Mouse (Mus musculus): ENCODE data around the gene Plxna4. TPM values are rescaled to one million over a fixed set of nuclear protein-coding genes. Genes with fewer than 3 reads are reported as not detected.

The Plxna4 gene
- polyA plus RNA-seq, 1 experiment from 2014 or later: 4.3 TPM

GRCm38 (mm10) chr6:32587136-32588009 lies 619 bp downstream of the Plxna4 start:
- peak overlapping the region; percentile 99 for H3K4me2 ChIP-seq
- peaks cover 83% of the 10 kb centered on the region for H3K27me3 ChIP-seq
- H3K36me3 ChIP-seq: no peaks in the 10 kb centered on the region
- WGBS: under 1% methylated on average over 78 of the region's 82 CpGs
- no peaks in the 10 kb centered on the region for H3K9me3 ChIP-seq
- H3K4me3 ChIP-seq: peak overlapping the region; percentile 67
- ATAC-seq (ENCODE audit: insufficient number of reproducible peaks, low FRiP score, low TSS enrichment, low read depth): no peak; the same call in 1 of the 2 replicates
- H3K9ac ChIP-seq: peak overlapping the region; percentile 41
- H3K4me1 ChIP-seq: peaks cover 35% of the 10 kb centered on the region
- peak overlapping the region; percentile 75 for H3K27ac ChIP-seq

- Histone ChIP-seq H3K9ac (no peak overlapping the region), H3K36me3 (no peaks in the 10 kb centered on the region), H3K27me3 (peaks cover 77% of the 10 kb centered on the region), H3K9me3 (no peaks in the 10 kb centered on the region), H3K4me3 (peak overlapping the region; percentile 67), H3K4me2 (peak overlapping the region; percentile 99), H3K4me1 (peaks cover 35% of the 10 kb centered on the region), H3K27ac (no peak overlapping the region)
- no peak for ATAC-seq (ENCODE audit: insufficient number of reproducible peaks, low FRiP score, low TSS enrichment, low read depth)
- WGBS: 2% methylated on average over 13 of the region's 13 CpGs
Observed at GRCm38 (mm10) chr6:32586821-32587135, 1.2 kb downstream of the Plxna4 start.

- ATAC-seq (ENCODE audit: insufficient number of reproducible peaks, low FRiP score, low TSS enrichment, low read depth): no peak
- Histone ChIP-seq H3K27me3 (peaks cover 73% of the 10 kb centered on the region), H3K36me3 (no peaks in the 10 kb centered on the region), H3K9me3 (no peaks in the 10 kb centered on the region), H3K4me3 (peak overlapping the region; percentile 67), H3K4me1 (peaks cover 35% of the 10 kb centered on the region), H3K9ac (no peak overlapping the region), H3K4me2 (peak overlapping the region; percentile 99), H3K27ac (no peak overlapping the region)
- WGBS: under 1% methylated on average over 13 of the region's 13 CpGs
Observed at GRCm38 (mm10) chr6:32586390-32586789, 1.6 kb downstream of the Plxna4 start.

GRCm38 (mm10) chr6:32585211-32585610 lies 2.8 kb downstream of the Plxna4 start:
- peaks cover 62% of the 10 kb centered on the region for H3K27me3 ChIP-seq

GRCm38 (mm10) chr6:32584243-32584880 lies 3.6 kb downstream of the Plxna4 start:
- no peak for ATAC-seq (ENCODE audit: insufficient number of reproducible peaks, low FRiP score, low TSS enrichment, low read depth)
- Histone ChIP-seq H3K27ac (no peak overlapping the region), H3K9ac (no peak overlapping the region; the same call in 1 of the 2 replicates), H3K27me3 (peaks cover 54% of the 10 kb centered on the region), H3K9me3 (no peaks in the 10 kb centered on the region), H3K4me3 (peak overlapping the region; percentile 17; the same call in 1 of the 2 replicates), H3K36me3 (no peaks in the 10 kb centered on the region), H3K4me2 (peak overlapping the region; percentile 30), H3K4me1 (peaks cover 35% of the 10 kb centered on the region)
- 24% methylated on average over 5 of the region's 5 CpGs for WGBS

More at GRCm38 (mm10) chr6:32585211-32585610, 2.8 kb downstream of the Plxna4 start:
- Histone ChIP-seq H3K36me3 (no peaks in the 10 kb centered on the region), H3K4me3 (peak overlapping the region; percentile 17; the same call in 1 of the 2 replicates), H3K9me3 (no peaks in the 10 kb centered on the region), H3K27ac (no peak overlapping the region), H3K9ac (no peak overlapping the region), H3K4me1 (peaks cover 35% of the 10 kb centered on the region), H3K4me2 (peak overlapping the region; percentile 30; the same call in 1 of the 2 replicates)
- ATAC-seq (ENCODE audit: insufficient number of reproducible peaks, low FRiP score, low TSS enrichment, low read depth): no peak
- 43% methylated on average over 3 of the region's 3 CpGs for WGBS

GRCm38 (mm10) chr6:32583582-32583981 lies 4.4 kb downstream of the Plxna4 start:
- Histone ChIP-seq H3K9ac (no peak overlapping the region), H3K4me2 (no peak overlapping the region), H3K27ac (no peak overlapping the region), H3K4me1 (peaks cover 35% of the 10 kb centered on the region), H3K36me3 (no peaks in the 10 kb centered on the region), H3K9me3 (no peaks in the 10 kb centered on the region), H3K4me3 (no peak overlapping the region), H3K27me3 (peaks cover 46% of the 10 kb centered on the region)
- WGBS: 22% methylated on average over 3 of the region's 3 CpGs
- ATAC-seq (ENCODE audit: insufficient number of reproducible peaks, low FRiP score, low TSS enrichment, low read depth): no peak

- Histone ChIP-seq H3K4me2 (no peak overlapping the region), H3K27ac (no peak overlapping the region), H3K27me3 (no peaks in the 10 kb centered on the region), H3K4me1 (no peaks in the 10 kb centered on the region), H3K9ac (no peak overlapping the region), H3K36me3 (no peaks in the 10 kb centered on the region), H3K9me3 (no peaks in the 10 kb centered on the region), H3K4me3 (no peak overlapping the region)
- WGBS: 75% methylated on average over 5 of the region's 5 CpGs
- ATAC-seq (ENCODE audit: insufficient number of reproducible peaks, low FRiP score, low TSS enrichment, low read depth): no peak
Observed at GRCm38 (mm10) chr6:32571485-32571884, 16.5 kb downstream of the Plxna4 start.

GRCm38 (mm10) chr6:32570445-32570844 lies 17.5 kb downstream of the Plxna4 start:
- Histone ChIP-seq H3K9ac (no peak overlapping the region), H3K4me1 (no peaks in the 10 kb centered on the region), H3K27me3 (no peaks in the 10 kb centered on the region; the same call in 1 of the 2 replicates), H3K9me3 (no peaks in the 10 kb centered on the region), H3K4me2 (no peak overlapping the region), H3K36me3 (no peaks in the 10 kb centered on the region), H3K4me3 (no peak overlapping the region), H3K27ac (no peak overlapping the region)
- WGBS: 30% methylated on average over 3 of the region's 3 CpGs
- ATAC-seq (ENCODE audit: insufficient number of reproducible peaks, low FRiP score, low TSS enrichment, low read depth): no peak

GRCm38 (mm10) chr6:32569919-32570318 lies 18.1 kb downstream of the Plxna4 start:
- no peak for ATAC-seq (ENCODE audit: insufficient number of reproducible peaks, low FRiP score, low TSS enrichment, low read depth)
- no peak overlapping the region for H3K4me2 ChIP-seq
- WGBS: 68% methylated on average over 3 of the region's 3 CpGs
- H3K27me3 ChIP-seq: no peaks in the 10 kb centered on the region; the same call in 1 of the 2 replicates
- H3K4me3 ChIP-seq: no peak overlapping the region
- H3K4me1 ChIP-seq: no peaks in the 10 kb centered on the region
- no peak overlapping the region for H3K9ac ChIP-seq
- H3K27ac ChIP-seq: no peak overlapping the region
- no peaks in the 10 kb centered on the region for H3K36me3 ChIP-seq
- no peaks in the 10 kb centered on the region for H3K9me3 ChIP-seq

GRCm38 (mm10) chr6:32546915-32547314 lies 41.1 kb downstream of the Plxna4 start:
- H3K36me3 ChIP-seq: no peaks in the 10 kb centered on the region
- H3K9ac ChIP-seq: no peak overlapping the region
- WGBS: 71% methylated on average over 1 of the region's 1 CpGs
- no peak overlapping the region for H3K4me3 ChIP-seq
- no peak overlapping the region for H3K27ac ChIP-seq
- no peak for ATAC-seq (ENCODE audit: insufficient number of reproducible peaks, low FRiP score, low TSS enrichment, low read depth)
- H3K9me3 ChIP-seq: no peaks in the 10 kb centered on the region
- no peaks in the 10 kb centered on the region for H3K4me1 ChIP-seq
- no peak overlapping the region for H3K4me2 ChIP-seq
- H3K27me3 ChIP-seq: no peaks in the 10 kb centered on the region

- 85% methylated on average over 3 of the region's 3 CpGs for WGBS
Observed at GRCm38 (mm10) chr6:32544021-32544420, 44.0 kb downstream of the Plxna4 start.

GRCm38 (mm10) chr6:32540155-32540554 lies 47.8 kb downstream of the Plxna4 start:
- 85% methylated on average over 4 of the region's 4 CpGs for WGBS

More at GRCm38 (mm10) chr6:32544021-32544420, 44.0 kb downstream of the Plxna4 start:
- Histone ChIP-seq H3K4me3 (no peak overlapping the region), H3K9ac (no peak overlapping the region), H3K36me3 (no peaks in the 10 kb centered on the region), H3K27me3 (no peaks in the 10 kb centered on the region), H3K27ac (no peak overlapping the region), H3K4me1 (no peaks in the 10 kb centered on the region), H3K9me3 (no peaks in the 10 kb centered on the region), H3K4me2 (no peak overlapping the region)
- no peak for ATAC-seq (ENCODE audit: insufficient number of reproducible peaks, low FRiP score, low TSS enrichment, low read depth)

More at GRCm38 (mm10) chr6:32540155-32540554, 47.8 kb downstream of the Plxna4 start:
- Histone ChIP-seq H3K9me3 (no peaks in the 10 kb centered on the region), H3K4me3 (no peak overlapping the region), H3K36me3 (no peaks in the 10 kb centered on the region), H3K9ac (no peak overlapping the region), H3K4me2 (no peak overlapping the region), H3K27ac (no peak overlapping the region), H3K4me1 (peaks cover 3% of the 10 kb centered on the region; the same call in 1 of the 2 replicates), H3K27me3 (no peaks in the 10 kb centered on the region)
- ATAC-seq (ENCODE audit: insufficient number of reproducible peaks, low FRiP score, low TSS enrichment, low read depth): no peak

All from limb, embryonic 15.5 days (tissue).